In genomic region chr7:132435486-132436055, GRCm38 (mm10) we compare ENCODE assay signal across 11 mouse cellular contexts.
DNase-seq lines count a peak whose midpoint lies in the region; ATAC-seq lines count a peak whose summit lies in the region.
"Had no signal": no experiment of that assay in that cellular context is flagged by ENCODE, and none has a peak within 500 bp of the region (broad histone marks: within the 10 kb centered on the region; RNA-seq: fewer than 3 reads in every experiment).

No protein-coding gene starts in this region.

- H3K4me1 ChIP-seq in lung, embryonic 15.5 days, result no peaks in the 10 kb centered on the region
- no peaks in the 10 kb centered on the region for H3K4me1 ChIP-seq in liver, embryonic 11.5 days (replicated peaks; ENCODE audit: control insufficient read depth, insufficient read depth, low read length)
- 0 out of 2 replicates have a peak, but pooled peaks cover 3% of the 10 kb centered on the region for H3K4me1 ChIP-seq in stomach, embryonic 15.5 days

- peak; percentile 59; the same call in 1 of the 2 replicates for ATAC-seq in lung, embryonic 15.5 days (ENCODE audit: borderline replicate concordance, extremely low read depth, low FRiP score, low TSS enrichment)
- ATAC-seq in liver, embryonic 11.5 days (replicated peaks; ENCODE audit: low FRiP score), result peak; percentile 53; the same call in 1 of the 2 replicates
- ATAC-seq in stomach, embryonic 15.5 days (ENCODE audit: insufficient read depth, low FRiP score, low read depth), result 0 out of 2 replicates have a peak, but pooled peaks have one; percentile 22
- no peak for ATAC-seq in activated CD4-positive, CD25-positive, alpha-beta regulatory T cell, adult 4 months

- no peak overlapping the region for H3K4me2 ChIP-seq in lung, embryonic 15.5 days
- no peak overlapping the region for H3K4me2 ChIP-seq in liver, embryonic 11.5 days
- no peak overlapping the region for H3K4me2 ChIP-seq in stomach, embryonic 15.5 days
- H3K4me2 ChIP-seq: hindbrain, embryonic 12.5 days had no signal

- H3K4me3 ChIP-seq in lung, embryonic 15.5 days, result no peak overlapping the region
- H3K4me3 ChIP-seq in liver, embryonic 11.5 days (ENCODE audit: low read depth, low read length), result no peak overlapping the region
- no peak overlapping the region for H3K4me3 ChIP-seq in stomach, embryonic 15.5 days (replicated peaks)
- H3K4me3 ChIP-seq: hindbrain, embryonic 12.5 days; midbrain, embryonic 10.5 days had no signal

- H3K9ac ChIP-seq in lung, embryonic 15.5 days, result no peak overlapping the region
- H3K9ac ChIP-seq in liver, embryonic 11.5 days (ENCODE audit: low read depth, low read length), result no peak overlapping the region
- H3K9ac ChIP-seq in stomach, embryonic 15.5 days, result no peak overlapping the region
- H3K9ac ChIP-seq: hindbrain, embryonic 12.5 days had no signal

- no peaks in the 10 kb centered on the region for H3K9me3 ChIP-seq in lung, embryonic 15.5 days
- H3K9me3 ChIP-seq in liver, embryonic 11.5 days (ENCODE audit: control insufficient read depth, low read length), result no peaks in the 10 kb centered on the region
- no peaks in the 10 kb centered on the region for H3K9me3 ChIP-seq in stomach, embryonic 15.5 days
- H3K9me3 ChIP-seq: hindbrain, embryonic 12.5 days had no signal

- no peak overlapping the region for H3K27ac ChIP-seq in lung, embryonic 15.5 days
- H3K27ac ChIP-seq in liver, embryonic 11.5 days (ENCODE audit: low read depth, low read length), result no peak overlapping the region
- H3K27ac ChIP-seq in stomach, embryonic 15.5 days, result no peak overlapping the region
- H3K27ac ChIP-seq: hindbrain, embryonic 12.5 days; midbrain, embryonic 10.5 days had no signal

- intact Hi-C loops in heart, postnatal 14 days (cut with DNase I), result no loop called here

- no peaks in the 10 kb centered on the region for H3K27me3 ChIP-seq in lung, embryonic 15.5 days
- H3K27me3 ChIP-seq in liver, embryonic 11.5 days (replicated peaks; ENCODE audit: control insufficient read depth, insufficient read depth, low read length), result no peaks in the 10 kb centered on the region
- no peaks in the 10 kb centered on the region for H3K27me3 ChIP-seq in stomach, embryonic 15.5 days (replicated peaks)
- H3K27me3 ChIP-seq: hindbrain, embryonic 12.5 days had no signal

- DNase-seq in heart, adult 8-10 months (ENCODE audit: low spot score), result peak; percentile 16
- no peak for DNase-seq in heart, postnatal 14 days
- no peak for DNase-seq in lung, postnatal 14 days
- no peak for DNase-seq in liver, embryonic 11.5 days (ENCODE audit: low spot score)
- DNase-seq in urinary bladder, adult 2 months (ENCODE audit: low spot score), result no peak
- DNase-seq: cerebellum, adult 18-20 months had no signal

- no peaks in the 10 kb centered on the region for H3K36me3 ChIP-seq in lung, embryonic 15.5 days
- H3K36me3 ChIP-seq in liver, embryonic 11.5 days (ENCODE audit: control insufficient read depth, insufficient read depth, low read length), result no peaks in the 10 kb centered on the region
- no peaks in the 10 kb centered on the region for H3K36me3 ChIP-seq in stomach, embryonic 15.5 days
- H3K36me3 ChIP-seq: hindbrain, embryonic 12.5 days; midbrain, embryonic 10.5 days had no signal

- 70% methylated on average over 8 of the region's 8 CpGs for WGBS in lung, embryonic 15.5 days
- 65% methylated on average over 8 of the region's 8 CpGs for WGBS in liver, embryonic 11.5 days
- WGBS in stomach, embryonic 15.5 days, result 72% methylated on average over 8 of the region's 8 CpGs
